Comparison of ENCODE assay signal across 27 mouse cellular contexts in genomic region chr5:110944326-110944725, GRCm38 (mm10).
"Had no signal": no experiment of that assay in that cellular context is flagged by ENCODE, and none has a peak within 500 bp of the region (broad histone marks: within the 10 kb centered on the region; RNA-seq: fewer than 3 reads in every experiment).

No protein-coding gene starts in this region.

- H3K9me3 ChIP-seq: embryonic facial prominence, embryonic 10.5 days; embryonic facial prominence, embryonic 12.5 days; embryonic facial prominence, embryonic 13.5 days; embryonic facial prominence, embryonic 15.5 days; forebrain, embryonic 10.5 days; forebrain, embryonic 12.5 days; forebrain, embryonic 13.5 days; forebrain, embryonic 15.5 days had no signal

- H3K9ac ChIP-seq: embryonic facial prominence, embryonic 12.5 days; embryonic facial prominence, embryonic 13.5 days; embryonic facial prominence, embryonic 15.5 days; forebrain, embryonic 12.5 days; forebrain, embryonic 13.5 days; forebrain, embryonic 15.5 days; forebrain, postnatal 0 days had no signal

- H3K36me3 ChIP-seq: embryonic facial prominence, embryonic 10.5 days; embryonic facial prominence, embryonic 13.5 days; embryonic facial prominence, embryonic 15.5 days; forebrain, embryonic 12.5 days; forebrain, embryonic 15.5 days had no signal

- H3K27ac ChIP-seq: embryonic facial prominence, embryonic 10.5 days; embryonic facial prominence, embryonic 12.5 days; embryonic facial prominence, embryonic 13.5 days; embryonic facial prominence, embryonic 15.5 days; forebrain, embryonic 10.5 days; forebrain, embryonic 12.5 days; forebrain, embryonic 13.5 days; forebrain, embryonic 15.5 days; gastrocnemius, adult 2 months; heart, adult 2 months had no signal

- DNase-seq: cerebellum, adult 2 months; cerebellum, adult 8-10 months; cerebellum, adult 9-10 months; cerebellum, adult 9-11 months; cerebellum, postnatal 10 days; cerebellum, postnatal 14 days; cerebellum, postnatal 25 days; cerebellum, postnatal 36 days; embryo, embryonic 11 days; forebrain, postnatal 0 days; gastrocnemius, adult 2 months; gastrocnemius, postnatal 10 days; gastrocnemius, postnatal 14 days; gastrocnemius, postnatal 25 days; gastrocnemius, postnatal 36 days; heart, adult 2 months had no signal

- H3K4me3 ChIP-seq: embryonic facial prominence, embryonic 10.5 days; embryonic facial prominence, embryonic 12.5 days; embryonic facial prominence, embryonic 13.5 days; embryonic facial prominence, embryonic 15.5 days; erythroblast, embryonic 14.5 days; forebrain, embryonic 10.5 days; forebrain, embryonic 12.5 days; forebrain, embryonic 13.5 days; forebrain, embryonic 15.5 days; gastrocnemius, adult 2 months; heart, adult 2 months had no signal

- ATAC-seq: forebrain, embryonic 13.5 days; forebrain, embryonic 14.5 days; forebrain, embryonic 15.5 days; forebrain, embryonic 16.5 days; forebrain, postnatal 0 days had no signal

- H3K4me2 ChIP-seq: embryonic facial prominence, embryonic 12.5 days; embryonic facial prominence, embryonic 13.5 days; embryonic facial prominence, embryonic 15.5 days; forebrain, embryonic 12.5 days; forebrain, embryonic 13.5 days; forebrain, embryonic 15.5 days had no signal

- H3K27me3 ChIP-seq: embryonic facial prominence, embryonic 12.5 days; embryonic facial prominence, embryonic 13.5 days; embryonic facial prominence, embryonic 15.5 days; forebrain, embryonic 12.5 days; forebrain, embryonic 13.5 days; forebrain, embryonic 15.5 days had no signal
